Mouse (Mus musculus) G1E (cell line): ENCODE data around the gene Srd5a2.

Experiments used
- CTCF ChIP-seq: IDR thresholded peaks from 2 replicates; pipeline ENCODE4 v1.5.1; 2012; ENCODE audit warnings: low read depth, low read length, inconsistent platforms, mixed read lengths
- GATA1 ChIP-seq: IDR thresholded peaks from 2 replicates; pipeline ENCODE4 v1.6.1; 2012; ENCODE audit warnings: borderline replicate concordance, low read length, inconsistent platforms, mixed read lengths
- GATA2 ChIP-seq: IDR thresholded peaks from 2 replicates; pipeline ENCODE4 v1.6.1; 2012; ENCODE audit warnings: low read depth, low read length, inconsistent platforms, borderline replicate concordance
- TAL1 ChIP-seq: conservative IDR thresholded peaks from 2 replicates; pipeline ENCODE4 v1.6.1; 2012; ENCODE audit warnings: low read depth, low read length, inconsistent platforms, mixed read lengths

DNA sequence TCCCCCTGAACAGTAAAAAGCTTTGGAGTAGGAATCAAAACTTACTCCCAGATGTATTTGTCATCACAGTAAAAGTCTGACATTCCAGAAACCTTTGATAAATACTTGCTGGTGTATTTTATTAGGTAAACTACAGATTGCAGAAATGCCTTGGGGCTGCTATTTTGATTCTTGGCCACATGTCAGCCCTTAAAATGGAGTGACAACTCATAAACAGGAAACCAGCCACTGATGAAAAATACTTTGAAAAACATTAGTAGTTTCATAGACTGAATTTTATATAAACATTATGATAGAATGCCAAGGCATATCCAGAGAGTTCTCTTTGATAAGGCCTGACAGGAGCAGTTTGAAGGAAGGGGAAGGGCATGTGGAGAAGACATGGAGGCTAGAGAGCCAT lies 71.7 kb downstream of the Srd5a2 start:
- TF ChIP-seq CTCF: no peak
- TF ChIP-seq TAL1: no peak
- no peak for TF ChIP-seq GATA2
- no peak for TF ChIP-seq GATA1
